Mouse (Mus musculus) ovary, adult 18-20 months (tissue): Measurements from ENCODE around the gene Atp6v0e2.
A peak's percentile ranks its signal among the peaks of the same experiment; 100 is the strongest.

ENCODE experiments used
- DNase-seq: peaks from one replicate; pipeline ENCODE4 v3.0.0; 2022; ENCODE audit warnings: low spot score, mixed read lengths

The Atp6v0e2 gene

GRCm38 (mm10) chr6:48539860-48540259, 2.4 kb downstream of the Atp6v0e2 start:
- no peak for DNase-seq

DNA sequence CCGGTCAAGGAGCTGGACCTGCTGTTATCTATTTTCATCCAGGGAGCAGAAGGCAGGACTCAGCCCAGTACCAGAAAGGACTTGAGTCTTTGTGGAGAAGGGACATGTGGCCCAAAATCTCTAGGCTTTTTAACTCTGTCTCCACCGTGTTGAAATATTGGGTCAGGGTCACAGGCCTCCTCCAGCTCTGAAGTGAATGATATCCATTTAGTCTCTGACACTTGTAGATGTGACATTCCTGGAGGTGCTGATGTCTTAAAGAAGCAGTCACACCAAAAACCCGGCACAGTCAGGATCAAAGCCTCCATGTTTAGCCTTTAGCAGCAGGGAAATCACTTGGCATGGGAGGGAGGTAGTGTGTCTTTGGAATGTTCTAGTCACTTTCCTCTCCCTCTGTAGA, 3.3 kb downstream of the Atp6v0e2 start:
- DNase-seq, result no peak

GRCm38 (mm10) chr6:48541560-48542450, 4.4 kb downstream of the Atp6v0e2 start:
- DNase-seq, result no peak

- DNase-seq, result no peak
These were observed 5.2 kb downstream of the Atp6v0e2 start for GRCm38 (mm10) chr6:48542631-48543030.

DNA sequence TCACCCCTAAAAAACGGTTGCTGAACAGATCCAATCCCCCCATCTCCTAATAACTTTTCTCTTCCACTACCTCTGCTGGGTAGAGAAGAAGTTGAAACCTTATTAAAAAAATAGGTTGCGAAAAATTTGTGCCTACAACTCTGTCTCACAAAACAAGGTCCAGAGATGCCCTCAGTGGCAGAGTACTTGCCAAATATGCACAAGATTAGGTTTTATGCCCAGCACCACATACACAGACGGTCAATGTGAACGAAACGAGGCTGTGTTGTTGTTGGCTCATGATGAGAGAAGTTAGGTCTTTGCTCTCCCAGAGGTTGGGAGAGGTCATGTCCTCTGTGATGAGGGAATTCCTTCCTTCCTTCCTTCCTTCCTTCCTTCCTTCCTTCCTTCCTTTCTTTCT, 7.8 kb downstream of the Atp6v0e2 start:
- DNase-seq, result no peak

DNA sequence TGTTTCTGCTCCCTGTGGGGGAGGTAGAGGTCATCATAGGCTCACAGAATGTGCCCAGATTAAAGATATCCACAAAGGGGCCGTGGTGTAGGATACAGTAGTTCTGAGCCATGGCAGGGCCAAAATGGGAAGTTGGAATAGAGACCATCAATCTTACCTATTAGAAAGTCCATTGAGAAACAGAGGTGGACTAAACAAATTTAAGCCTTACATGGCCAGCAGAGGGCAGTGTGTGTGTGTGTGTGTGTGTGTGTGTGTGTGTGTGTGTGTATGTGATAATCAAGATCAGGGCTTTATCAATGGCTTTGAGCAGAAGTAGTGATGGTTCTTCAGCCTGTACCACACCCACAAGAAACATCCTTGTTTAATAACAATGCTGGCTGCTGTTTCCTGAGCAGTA, 8.9 kb downstream of the Atp6v0e2 start:
- no peak for DNase-seq

DNA sequence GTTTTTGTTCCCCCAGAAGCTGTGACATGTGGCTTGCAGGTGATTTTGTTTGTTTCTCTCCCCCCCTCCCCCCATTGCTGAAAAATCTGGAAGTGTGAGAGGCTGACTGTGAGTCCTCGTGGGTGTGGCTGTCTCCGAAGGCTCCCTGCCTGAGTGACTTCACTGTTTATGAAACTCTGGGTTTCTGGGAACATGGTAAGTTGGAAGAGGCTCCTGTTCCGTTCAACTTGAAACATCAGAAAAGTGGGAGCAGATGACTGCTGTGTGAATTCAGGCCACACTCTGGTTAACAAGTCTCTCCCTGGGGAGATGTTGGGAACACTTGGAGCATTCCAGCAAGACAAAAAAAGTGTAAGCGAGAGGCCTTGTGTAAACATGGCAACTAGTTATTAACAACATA, 9.4 kb downstream of the Atp6v0e2 start:
- DNase-seq, result no peak

GRCm38 (mm10) chr6:48548314-48548713, 10.9 kb downstream of the Atp6v0e2 start:
- no peak for DNase-seq

- no peak for DNase-seq
These were observed 15.5 kb downstream of the Atp6v0e2 start for GRCm38 (mm10) chr6:48552918-48553317.

- no peak for DNase-seq
These were observed 16.4 kb downstream of the Atp6v0e2 start for GRCm38 (mm10) chr6:48553819-48554218.

- peak; percentile 94 for DNase-seq
These were observed 17.1 kb downstream of the Atp6v0e2 start, which contains the start of gene Lrrc61 for GRCm38 (mm10) chr6:48554280-48555103. Lrrc61 (plus strand) TSS chr6:48554796.

GRCm38 (mm10) chr6:48555104-48555890, 17.9 kb downstream of the Atp6v0e2 start:
- no peak for DNase-seq

DNA sequence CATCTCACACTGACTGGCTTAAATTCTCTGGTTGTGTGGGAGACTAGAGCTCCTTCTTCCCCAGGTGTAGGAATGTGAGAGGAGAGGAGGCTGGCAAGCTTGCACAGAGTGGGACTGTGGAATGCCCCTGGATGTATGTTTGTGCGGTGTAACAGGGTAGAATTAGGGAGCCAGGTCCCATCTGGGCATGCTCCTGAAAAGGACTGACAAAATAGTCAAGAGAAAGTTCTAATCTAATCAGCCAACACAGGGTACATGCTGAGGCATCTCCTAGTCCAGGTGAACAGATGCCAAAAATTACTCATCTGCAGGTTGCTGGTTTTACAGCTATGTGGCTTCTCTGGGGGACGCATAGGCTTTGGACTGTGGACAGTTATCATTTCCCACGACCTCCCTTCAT, 18.5 kb downstream of the Atp6v0e2 start:
- DNase-seq, result no peak

DNA sequence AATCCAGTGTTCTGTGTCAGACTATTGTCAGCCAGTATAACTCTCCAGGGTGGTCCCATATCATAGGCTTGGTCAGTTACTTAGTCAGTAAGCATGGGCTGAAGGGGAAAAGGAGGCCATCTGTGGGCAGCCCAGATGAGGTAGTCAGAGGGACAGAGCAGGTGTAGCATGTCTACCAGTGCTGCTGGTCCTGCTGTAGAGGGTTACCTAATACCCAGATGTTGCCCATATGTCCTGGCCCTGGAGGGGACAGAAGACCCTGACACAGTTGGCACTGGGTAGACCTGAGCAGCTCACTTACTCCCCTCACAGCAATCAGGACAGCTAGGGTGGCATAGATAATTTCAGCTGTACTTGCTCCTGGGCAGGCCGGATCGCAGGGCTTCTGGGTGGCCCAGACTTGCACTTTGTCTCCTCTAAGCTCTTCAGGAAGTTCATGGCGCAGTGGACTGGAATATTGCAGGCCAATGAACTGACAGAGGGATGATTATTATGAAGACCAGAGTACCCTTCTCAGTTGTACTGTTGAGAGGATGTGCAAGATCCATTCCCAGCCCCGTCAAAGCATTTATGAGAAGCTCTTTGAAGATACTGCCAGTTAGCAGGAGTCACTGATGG, 28.4 kb downstream of the Atp6v0e2 start:
- DNase-seq, result no peak

- peak; percentile 50 for DNase-seq
These were observed 28.9 kb downstream of the Atp6v0e2 start for GRCm38 (mm10) chr6:48566312-48566711.

DNA sequence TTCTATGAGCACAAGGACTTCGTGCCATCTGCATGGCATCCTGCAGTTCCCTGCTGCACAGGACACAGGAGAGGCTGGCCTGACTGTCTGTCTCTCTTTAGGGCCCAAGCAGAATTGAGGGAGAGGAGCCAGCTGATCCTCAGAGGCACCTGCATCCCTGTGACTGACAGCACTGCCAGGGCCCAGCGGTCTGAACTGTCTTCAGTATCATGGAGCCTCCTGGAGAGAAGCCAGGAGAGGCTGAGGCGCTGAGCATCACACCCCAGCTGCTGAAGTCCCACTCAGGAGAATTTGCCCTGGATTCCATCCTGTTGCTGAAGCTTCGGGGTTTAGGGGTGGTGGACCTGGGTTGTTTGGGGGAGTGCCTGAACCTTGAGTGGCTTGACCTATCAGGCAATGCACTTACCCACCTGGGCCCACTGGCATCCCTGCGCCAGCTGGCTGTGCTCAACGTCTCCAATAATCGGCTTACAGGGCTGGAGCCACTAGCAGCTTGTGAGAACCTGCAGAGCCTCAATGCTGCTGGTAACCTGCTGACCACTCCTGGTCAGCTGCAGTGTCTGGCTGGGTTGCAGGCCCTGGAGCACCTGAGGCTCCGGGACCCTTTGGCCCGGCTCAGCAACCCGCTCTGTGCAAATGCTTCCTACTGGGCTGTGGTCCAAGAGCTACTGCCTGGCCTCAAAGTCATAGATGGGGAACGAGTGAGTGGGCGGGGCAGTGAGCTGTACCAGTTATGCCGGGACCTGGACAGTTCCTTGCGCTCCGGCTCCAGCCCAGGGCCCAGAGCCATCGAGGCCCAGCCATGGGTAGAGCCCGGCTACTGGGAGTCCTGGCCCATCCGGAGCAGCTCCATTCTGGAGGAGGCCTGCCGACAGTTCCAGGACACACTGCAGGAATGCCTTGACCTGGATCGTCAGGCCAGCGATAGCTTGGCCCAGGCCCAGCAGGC, 30.9 kb downstream of the Atp6v0e2 start:
- peak; percentile 52 for DNase-seq

DNA sequence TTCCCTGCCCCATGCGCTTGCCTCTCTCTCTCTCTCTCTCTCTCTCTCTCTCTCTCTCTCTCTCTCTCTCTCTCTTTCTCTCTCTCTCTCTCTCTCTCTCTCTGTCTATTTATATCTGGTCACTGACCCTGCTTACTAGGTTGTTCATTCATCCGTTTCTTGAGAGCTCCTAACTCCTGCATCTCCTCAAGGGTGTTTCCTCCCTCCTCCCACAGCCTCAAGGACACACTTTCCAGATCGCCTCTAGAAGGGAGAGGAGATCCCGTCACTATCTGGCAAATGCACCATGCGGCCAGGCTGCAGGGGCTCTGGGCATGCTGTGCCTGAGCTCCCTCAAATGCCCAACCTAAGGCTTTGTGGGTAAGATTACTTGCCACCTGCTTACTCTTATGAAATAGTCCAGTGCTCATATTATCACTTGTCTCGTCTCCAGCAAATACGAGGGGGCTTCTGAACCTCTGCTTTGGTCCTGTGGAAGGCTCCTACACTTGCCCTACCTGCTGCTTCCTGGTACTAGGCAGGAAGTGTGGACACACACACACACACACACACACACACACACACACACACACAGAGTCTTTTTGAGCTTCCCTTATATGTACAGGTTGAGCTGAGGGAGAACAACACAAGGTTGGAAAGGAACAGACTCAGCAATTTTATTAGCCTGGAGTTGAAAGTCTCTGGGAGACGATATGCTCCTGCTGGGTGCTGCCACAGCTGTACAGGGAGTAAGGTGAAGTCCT, 31.8 kb downstream of the Atp6v0e2 start:
- no peak for DNase-seq

- no peak for DNase-seq
These were observed 34.6 kb downstream of the Atp6v0e2 start for GRCm38 (mm10) chr6:48572014-48572413.

DNA sequence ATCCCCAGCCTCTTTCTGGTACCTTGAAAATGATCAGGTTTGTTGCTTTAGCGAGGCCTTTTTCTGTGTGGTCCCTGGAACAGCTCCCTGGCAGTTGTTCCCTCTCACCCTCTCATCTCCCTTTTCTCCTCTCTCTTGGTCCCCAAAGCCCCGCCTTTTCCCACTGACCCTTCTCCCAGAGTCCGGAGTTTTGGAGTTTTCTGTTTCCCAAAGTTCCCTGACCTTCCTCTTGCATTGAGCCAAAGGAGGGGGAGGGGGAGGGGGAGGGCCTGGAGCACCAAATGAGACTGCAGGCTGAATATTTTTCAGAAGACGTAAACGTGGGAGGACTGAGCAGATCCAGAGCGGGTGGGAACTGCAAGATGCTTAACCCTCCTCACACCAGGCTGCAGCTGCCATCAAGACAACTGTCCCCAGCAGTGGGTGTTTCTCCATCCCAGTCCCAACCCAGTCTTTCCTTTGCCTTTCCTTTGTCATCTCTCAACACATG, 35.2 kb downstream of the Atp6v0e2 start, which contains the start of gene Rarres2:
Gene Rarres2 (minus strand): TSS at position 218 of the 490 bp plus-strand sequence.
- DNase-seq, result peak; percentile 62
